Mouse (Mus musculus) central nervous system, embryonic 11.5 days (tissue): ENCODE measurements around the gene Pacs2. TPM values are rescaled to one million over a fixed set of nuclear protein-coding genes. Genes with fewer than 3 reads are reported as not detected.

Experiments
- polyA plus RNA-seq: library from polyadenylated mRNA; depleted of rRNA; stranded (reverse); fragments of >200 nt; gene quantifications from 2 replicates; pipeline ENCODE4 v1.2.3, GENCODE M21; 2012; rRNA removed

Pacs2 gene
- polyA plus RNA-seq = 47.2 and 55.8 TPM in 2 replicates

GRCm38 (mm10) chr12:113013604-113014558 lies at the start of gene Pacs2:
Pacs2 (plus strand) TSS chr12:113014508.

GRCm38 (mm10) chr12:112976371-112977073 lies 37.8 kb upstream of the Pacs2 start, which contains the start of gene Btbd6:
Btbd6 (plus strand) TSS chr12:112976482.

GRCm38 (mm10) chr12:113000294-113001132 lies 13.8 kb upstream of the Pacs2 start, which contains the start of gene Brf1:
Brf1 (minus strand) TSS chr12:113000704.

GRCm38 (mm10) chr12:113074329-113075062 lies 60.2 kb downstream of the Pacs2 start, which contains the start of gene Tex22:
Tex22 (plus strand) TSS chr12:113074502.

GRCm38 (mm10) chr12:113097749-113098281 lies 83.5 kb downstream of the Pacs2 start, which contains the start of gene Mta1:
Mta1 (plus strand) TSS chr12:113098278.

Other genes with a start within 250 kb of the Pacs2 start
- 0.29 and 0.41 TPM in 2 replicates for gene Ahnak2, start 211.9 kb upstream of the Pacs2 start, polyA plus RNA-seq
- 5.9 and 10.5 TPM in 2 replicates for gene Clba1, start 205.6 kb upstream of the Pacs2 start, polyA plus RNA-seq
- gene Cdca4, start 185.1 kb upstream of the Pacs2 start, polyA plus RNA-seq = 71.8 and 101 TPM in 2 replicates
- gene Gpr132, start 146.3 kb upstream of the Pacs2 start, polyA plus RNA-seq = 0.08 and 0.10 TPM in 2 replicates
- 19.3 and 19.6 TPM in 2 replicates for gene Jag2, start 84.7 kb upstream of the Pacs2 start, polyA plus RNA-seq
- 32.2 and 39.3 TPM in 2 replicates for gene Nudt14, start 72.4 kb upstream of the Pacs2 start, polyA plus RNA-seq
- 20.3 and 21.4 TPM in 2 replicates for gene Btbd6, start 38.0 kb upstream of the Pacs2 start, polyA plus RNA-seq
- 88.4 and 89.6 TPM in 2 replicates for gene Brf1, start 13.8 kb upstream of the Pacs2 start, polyA plus RNA-seq
- gene Tex22, start 60.0 kb downstream of the Pacs2 start, polyA plus RNA-seq = 0.07 and 0.09 TPM in 2 replicates
- gene Mta1, start 83.8 kb downstream of the Pacs2 start, polyA plus RNA-seq = 104 and 129 TPM in 2 replicates
- 128 and 134 TPM in 2 replicates for gene Crip2, start 125.7 kb downstream of the Pacs2 start, polyA plus RNA-seq
- 102 and 112 TPM in 2 replicates for gene Crip1, start 131.8 kb downstream of the Pacs2 start, polyA plus RNA-seq
- 37.7 and 56.1 TPM in 2 replicates for gene Tedc1, start 141.9 kb downstream of the Pacs2 start, polyA plus RNA-seq
- gene Tmem121, start 171.4 kb downstream of the Pacs2 start, polyA plus RNA-seq = 22.9 and 30.9 TPM in 2 replicates